8 mouse cellular contexts compared by ENCODE assay signal in the genomic region with DNA sequence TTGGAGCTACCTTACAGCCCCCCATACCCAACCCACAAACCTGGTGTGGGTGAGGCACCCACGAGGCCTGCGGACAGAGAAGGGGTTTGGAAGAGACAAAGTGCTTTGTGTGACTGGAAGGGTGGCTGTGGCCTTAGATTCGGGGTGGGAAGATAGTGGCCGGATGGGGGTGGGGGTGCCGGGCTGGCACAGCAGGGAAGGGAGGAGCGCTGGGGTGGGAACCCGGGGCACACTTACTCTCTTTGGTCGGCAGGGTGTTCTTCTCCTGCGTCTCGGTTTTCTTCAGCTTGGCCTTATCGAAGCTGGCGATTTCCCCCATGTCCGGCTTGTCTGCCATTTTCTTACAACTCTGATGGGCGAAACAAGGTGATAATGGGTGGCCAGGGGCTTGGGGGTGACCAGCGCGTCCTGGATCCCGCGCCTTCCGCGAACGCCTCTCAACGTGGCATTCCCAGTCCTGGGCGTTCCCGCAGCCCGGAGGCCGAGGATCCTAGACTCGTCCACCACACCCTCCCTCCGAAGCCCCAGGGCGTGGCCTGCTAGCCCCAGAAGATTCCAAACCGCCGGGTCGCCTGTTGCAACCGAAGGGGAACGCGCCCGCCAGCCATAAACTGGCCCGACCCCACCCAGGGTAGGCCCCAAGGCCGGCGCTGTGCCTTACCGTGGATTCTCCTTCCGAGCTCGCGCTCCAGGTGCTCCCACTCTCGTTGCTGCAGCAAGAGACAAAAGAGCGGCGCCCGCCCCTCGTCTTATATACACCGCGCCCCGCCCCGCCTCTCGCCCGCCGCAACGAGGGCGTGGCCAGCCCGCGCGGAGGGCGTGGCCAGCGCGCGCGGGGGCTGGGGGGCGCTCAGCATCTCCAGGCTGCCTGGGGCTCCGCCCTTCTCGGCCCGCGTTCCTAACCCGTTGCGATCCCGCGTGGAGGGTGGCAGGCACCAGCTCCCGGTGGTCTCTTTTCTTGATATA. TPM values are rescaled to one million over a fixed set of nuclear protein-coding genes. Genes with fewer than 3 reads are reported as not detected.
DNase-seq lines count a peak whose midpoint lies in the region; ATAC-seq and TF ChIP-seq lines count a peak whose summit lies in the region.

No protein-coding gene starts in this region.

- peak; percentile 94 for TF ChIP-seq POLR2A in thymus, adult 2 months (IDR thresholded peaks at IDR 0.05; ENCODE audit: control insufficient read depth, extremely low read depth, insufficient read depth, low read length, poor library complexity)

- no peaks in the 10 kb centered on the region for H3K36me3 ChIP-seq in ES-E14 (ENCODE audit: control insufficient read depth, insufficient read depth, low read length, poor library complexity, severe bottlenecking)
- H3K36me3 ChIP-seq in forebrain, embryonic 16.5 days (ENCODE audit: control insufficient read depth, insufficient read depth) = no peaks in the 10 kb centered on the region
- H3K36me3 ChIP-seq in lung, embryonic 14.5 days (ENCODE audit: insufficient read depth) = no peaks in the 10 kb centered on the region; the same call in 1 of the 2 replicates
- no peaks in the 10 kb centered on the region for H3K36me3 ChIP-seq in thymus, adult 2 months (ENCODE audit: control insufficient read depth, insufficient read depth, low read length)

- intact Hi-C loops in heart, postnatal 36 days (cut with DNase I) = loop anchor here (1.0 to 5.0 kb wide), 3 partner anchors 18 to 114 kb away; no protein-coding TSS in a partner anchor

- H3K9ac ChIP-seq in ES-E14 (ENCODE audit: insufficient read depth, low read depth, low read length, poor library complexity, severe bottlenecking) = peak overlapping the region; percentile 92
- H3K9ac ChIP-seq in forebrain, embryonic 16.5 days (replicated peaks; ENCODE audit: low read depth, low read length) = peak overlapping the region; percentile 100
- peak overlapping the region; percentile 95 for H3K9ac ChIP-seq in lung, embryonic 14.5 days

- peaks cover 10 to 11% of the 10 kb centered on the region in 2 experiments for H3K4me1 ChIP-seq in ES-E14 (ENCODE audit: control insufficient read depth in 2 of 2, insufficient read depth in 2 of 2, low read length in 2 of 2, poor library complexity in 1 of 2)
- H3K4me1 ChIP-seq in forebrain, embryonic 16.5 days (replicated peaks; ENCODE audit: control insufficient read depth, insufficient read depth, low read length) = peaks cover 21% of the 10 kb centered on the region
- peaks cover 16% of the 10 kb centered on the region for H3K4me1 ChIP-seq in lung, embryonic 14.5 days (ENCODE audit: insufficient read depth)
- H3K4me1 ChIP-seq in thymus, adult 2 months (replicated peaks; ENCODE audit: control insufficient read depth, insufficient read depth, low read length) = peaks cover 55% of the 10 kb centered on the region

- peak overlapping the region; percentile 81 for H3K27ac ChIP-seq in ES-E14 (ENCODE audit: insufficient read depth, low read depth, low read length, poor library complexity, severe bottlenecking)
- peak overlapping the region; percentile 98 for H3K27ac ChIP-seq in forebrain, embryonic 16.5 days (ENCODE audit: low read length)
- peak overlapping the region; percentile 93 for H3K27ac ChIP-seq in lung, embryonic 14.5 days (ENCODE audit: low read depth)
- peak overlapping the region; percentile 62; the same call in 1 of the 2 replicates for H3K27ac ChIP-seq in thymus, adult 2 months (ENCODE audit: control insufficient read depth, insufficient read depth, low read length)

- H3K27me3 ChIP-seq in forebrain, embryonic 16.5 days (replicated peaks; ENCODE audit: control insufficient read depth, insufficient read depth, low read length) = no peaks in the 10 kb centered on the region
- no peaks in the 10 kb centered on the region for H3K27me3 ChIP-seq in lung, embryonic 14.5 days (ENCODE audit: insufficient read depth, low read length)
- no peaks in the 10 kb centered on the region for H3K27me3 ChIP-seq in thymus, adult 2 months (ENCODE audit: control insufficient read depth, insufficient read depth, low read length)

- in situ Hi-C loops in ES-E14 (cut with MboI; ENCODE audit: low sequenced_read_pairs in 2 of 2, unreplicated experiment in 2 of 2) = no loop called here

- no peak for TF ChIP-seq CTCF in lung, embryonic 14.5 days (IDR thresholded peaks at IDR 0.05; ENCODE audit: low read depth)
- 0 out of 2 replicates have a peak, but pooled peaks have one; percentile 34 for TF ChIP-seq CTCF in thymus, adult 2 months (IDR thresholded peaks at IDR 0.05; ENCODE audit: borderline replicate concordance, control insufficient read depth, extremely low read depth, insufficient read depth, low read length, poor library complexity)

- peak; percentile 85 for ATAC-seq in forebrain, embryonic 16.5 days
- peak; percentile 84 for ATAC-seq in lung, embryonic 14.5 days (ENCODE audit: insufficient read depth)
- ATAC-seq in neutrophil, adult 5-6 weeks (ENCODE audit: extremely low read depth, insufficient number of reproducible peaks, low FRiP score, poor library complexity, severe bottlenecking) = peak; percentile 28

- H3K4me3 ChIP-seq in ES-E14 (ENCODE audit: insufficient read depth in 1 of 2, low read depth in 1 of 2, low read length in 2 of 2, poor library complexity in 1 of 2, severe bottlenecking in 1 of 2) = peak overlapping the region; percentile 81 to 96
- H3K4me3 ChIP-seq in forebrain, embryonic 16.5 days (replicated peaks; ENCODE audit: low read length) = peak overlapping the region; percentile 99
- peak overlapping the region; percentile 81 for H3K4me3 ChIP-seq in lung, embryonic 14.5 days (ENCODE audit: low read depth, low read length)
- H3K4me3 ChIP-seq in thymus, adult 2 months (ENCODE audit: control insufficient read depth, insufficient read depth, low read length) = peak overlapping the region; percentile 92

- H3K9me3 ChIP-seq in ES-E14 (ENCODE audit: control insufficient read depth, insufficient read depth, low read depth, low read length) = no peaks in the 10 kb centered on the region
- no peaks in the 10 kb centered on the region for H3K9me3 ChIP-seq in forebrain, embryonic 16.5 days (ENCODE audit: control insufficient read depth, low read length)
- H3K9me3 ChIP-seq in lung, embryonic 14.5 days (ENCODE audit: low read depth, low read length) = no peaks in the 10 kb centered on the region

- H3K4me2 ChIP-seq in forebrain, embryonic 16.5 days (ENCODE audit: low read length) = peak overlapping the region; percentile 85
- H3K4me2 ChIP-seq in lung, embryonic 14.5 days = peak overlapping the region; percentile 88

- peak; percentile 68 for DNase-seq in ES-E14 (ENCODE audit: low read depth, low spot score)
- peak; percentile 88 for DNase-seq in cerebellum, adult 11-12 months
- peak; percentile 88 to 94 for DNase-seq in heart, postnatal 36 days
- DNase-seq in layer of hippocampus, adult 8-10 months (ENCODE audit: low spot score in 2 of 2) = peak; percentile 56 to 77
- peak; percentile 92 for DNase-seq in lung, embryonic 14.5 days
- DNase-seq in thymus, adult 2 months = peak; percentile 89

- under 1% methylated on average over 67 of the region's 75 CpGs for WGBS in forebrain, embryonic 16.5 days
- WGBS in lung, embryonic 14.5 days = under 1% methylated on average over 74 of the region's 75 CpGs
- under 1% methylated on average over 75 of the region's 75 CpGs for whole genome bisulfite sequencing in thymus, adult 2 months

TF ChIP-seq in ES-E14, 5 proteins besides CTCF, POLR2A, EP300 and RAD21:
- TF ChIP-seq CHD2 (IDR thresholded peaks at IDR 0.05; ENCODE audit: low read depth, low read length) (no peak), HCFC1 (IDR thresholded peaks at IDR 0.05; ENCODE audit: borderline replicate concordance, insufficient read depth, low read length) (no peak), ZNF384 (IDR thresholded peaks at IDR 0.05; ENCODE audit: low read depth, low read length) (no peak), ZC3H11A (IDR thresholded peaks at IDR 0.05; ENCODE audit: borderline replicate concordance, low read depth, low read length) (no peak), MAFK (IDR thresholded peaks at IDR 0.05; ENCODE audit: insufficient read depth, low read depth, low read length) (no peak)

RNA-seq across cellular contexts. Expression of gene Tmsb10, which starts 0.6 kb away (rescaled TPM):
- 430 and 651 TPM in 2 replicates for total RNA-seq in ES-E14 (2012; rRNA removed)
- 3,396 and 3,669 TPM in 2 replicates for polyA plus RNA-seq in forebrain, embryonic 16.5 days (2015; fragmentation: Nextera tagmentation; extraction: Ambion mirVana)
- total RNA-seq in heart, postnatal 36 days (2021) = 100 to 1,000 TPM; 112 to 120 TPM
- 100 to 1,000 TPM; 202 to 382 (median 276) TPM for total RNA-seq in layer of hippocampus, adult 8-10 months (2022)
- 3,115 and 3,305 TPM in 2 replicates for polyA plus RNA-seq in lung, embryonic 14.5 days (2014; fragmentation: Nextera tagmentation; extraction: Ambion mirVana)
- 879 and 1,181 TPM in 2 replicates for total RNA-seq in neutrophil, adult 5-6 weeks (2017)
- polyA plus RNA-seq in thymus, adult 2 months (2012; rRNA removed) = 177 and 186 TPM in 2 replicates

RNA-seq across cellular contexts. Expression of gene Kcmf1, which starts 58.2 kb away (rescaled TPM):
- 101 and 122 TPM in 2 replicates for total RNA-seq in ES-E14 (2012; rRNA removed)
- 31.1 and 31.7 TPM in 2 replicates for polyA plus RNA-seq in forebrain, embryonic 16.5 days (2015; fragmentation: Nextera tagmentation; extraction: Ambion mirVana)
- 100 to 1,000 TPM; 104 to 110 TPM for total RNA-seq in heart, postnatal 36 days (2021)
- total RNA-seq in layer of hippocampus, adult 8-10 months (2022) = 10 to 100 TPM; 57.9 to 64.6 (median 62.4) TPM
- 58.5 and 65.4 TPM in 2 replicates for polyA plus RNA-seq in lung, embryonic 14.5 days (2014; fragmentation: Nextera tagmentation; extraction: Ambion mirVana)
- total RNA-seq in neutrophil, adult 5-6 weeks (2017) = 123 and 149 TPM in 2 replicates
- 162 and 190 TPM in 2 replicates for polyA plus RNA-seq in thymus, adult 2 months (2012; rRNA removed)

Comparison
In these comparisons a context has a peak if more than half of its experiments do, and no peak if none do; other contexts are left out.
1. Peak in every context shown above with its lines: DNase-seq, ATAC-seq, H3K4me3 ChIP-seq and H3K27ac ChIP-seq.
2. ATAC-seq: peak in every context shown above with its lines; median percentile 85 in forebrain, embryonic 16.5 days; 84 in lung, embryonic 14.5 days; 28 in neutrophil, adult 5-6 weeks.